Mouse (Mus musculus): ENCODE measurements around the gene Gm5930.
"Not testable (repeated sequence)": the region's sequence is repeated elsewhere in the genome, so short reads cannot be mapped to it uniquely, and the experiment has no call there.

Gene Gm5930

GRCm38 (mm10) chr14:44338484-44338883 is at the start of gene Gm5930:
Gm5930 (minus strand) TSS chr14:44338584.
- DNase-seq (ENCODE audit: low spot score), result not testable (repeated sequence)

DNA sequence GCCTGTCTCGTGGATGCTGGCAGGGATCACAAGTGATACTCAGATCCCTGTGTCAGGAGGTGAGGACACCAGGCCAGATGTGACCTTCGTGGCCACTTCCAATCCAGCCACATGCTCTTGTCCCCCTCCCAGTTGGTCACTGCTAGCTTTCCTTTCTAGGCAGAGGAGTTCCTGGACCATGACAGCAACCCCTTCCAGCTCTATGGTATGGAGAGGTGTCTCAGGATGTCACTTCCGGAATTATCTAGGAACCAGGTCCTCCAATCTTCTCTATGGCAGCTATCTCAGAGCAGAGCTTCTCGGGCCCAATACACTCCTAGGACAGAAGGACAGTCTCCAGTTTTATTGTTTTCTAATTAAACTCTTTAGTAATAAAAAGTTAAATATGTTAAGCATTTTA is 45.8 kb upstream of the Gm5930 start:
- not testable (repeated sequence) for DNase-seq (ENCODE audit: low spot score)

GRCm38 (mm10) chr14:44365057-44365456 is 26.7 kb upstream of the Gm5930 start, which contains the start of gene Gm8229:
Gm8229 (plus strand) TSS chr14:44365357.
- DNase-seq (ENCODE audit: low spot score), result not testable (repeated sequence)

- not testable (repeated sequence) for DNase-seq (ENCODE audit: low spot score)
Measured at GRCm38 (mm10) chr14:44362301-44362700, 23.9 kb upstream of the Gm5930 start.

- not testable (repeated sequence) for DNase-seq (ENCODE audit: low spot score)
Measured at GRCm38 (mm10) chr14:44361416-44361815, 23.0 kb upstream of the Gm5930 start.

DNA sequence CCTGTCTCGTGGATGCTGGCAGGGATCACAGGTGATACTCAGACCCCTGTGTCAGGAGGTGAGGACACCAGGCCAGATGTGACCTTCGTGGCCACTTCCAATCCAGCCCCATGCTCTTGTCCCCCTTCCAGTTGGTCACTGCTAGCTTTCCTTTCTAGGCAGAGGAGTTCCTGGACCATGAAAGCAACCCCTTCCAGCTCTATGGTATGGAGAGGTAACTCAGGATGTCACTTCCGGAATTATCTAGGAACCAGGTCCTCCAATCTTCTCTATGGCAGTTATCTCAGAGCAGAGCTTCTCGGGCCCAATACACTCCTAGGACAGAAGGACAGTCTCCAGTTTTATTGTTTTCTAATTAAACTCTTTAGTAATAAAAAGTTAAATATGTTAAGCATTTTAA is 26.3 kb downstream of the Gm5930 start:
- DNase-seq (ENCODE audit: low spot score), result not testable (repeated sequence)

- not testable (repeated sequence) for DNase-seq (ENCODE audit: low spot score)
Measured at GRCm38 (mm10) chr14:44285280-44285679, 53.1 kb downstream of the Gm5930 start, which contains the start of gene Gm8220. Gm8220 (plus strand) TSS chr14:44285580.
